Mouse (Mus musculus) G1E (cell line): ENCODE measurements around the gene Gng2.

ENCODE experiments used
- CTCF ChIP-seq: IDR thresholded peaks from 2 replicates; pipeline ENCODE4 v1.5.1; 2012; ENCODE audit warnings: low read depth, low read length, inconsistent platforms, mixed read lengths
- POLR2AphosphoS5 ChIP-seq: IDR thresholded peaks from 2 replicates; pipeline ENCODE4 v1.6.1; 2012; ENCODE audit warnings: low read depth, low read length, inconsistent platforms; ENCODE audit not compliant: insufficient replicate concordance

DNA sequence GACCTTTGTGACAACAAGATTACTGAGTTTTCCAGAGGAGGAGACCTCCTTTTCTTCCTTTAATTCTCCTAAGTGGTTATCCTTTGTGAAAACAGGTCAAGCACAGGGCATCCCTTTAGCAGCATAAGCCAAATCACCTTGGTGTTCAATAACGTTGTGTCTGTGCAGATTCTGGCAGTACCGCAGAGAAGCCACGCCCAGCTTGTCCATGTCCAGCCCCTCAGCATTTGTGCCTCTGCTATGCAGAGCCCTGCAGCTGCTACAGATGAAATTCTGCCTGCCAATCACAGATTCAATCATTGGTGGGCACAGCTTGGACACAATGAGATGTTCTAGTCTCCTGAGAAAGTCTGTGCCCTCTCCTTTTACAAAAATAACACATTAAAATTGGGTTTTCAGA is 14.4 kb upstream of the Gng2 start:
- TF ChIP-seq CTCF (no peak), POLR2AphosphoS5 (no peak)
